In the genomic region with DNA sequence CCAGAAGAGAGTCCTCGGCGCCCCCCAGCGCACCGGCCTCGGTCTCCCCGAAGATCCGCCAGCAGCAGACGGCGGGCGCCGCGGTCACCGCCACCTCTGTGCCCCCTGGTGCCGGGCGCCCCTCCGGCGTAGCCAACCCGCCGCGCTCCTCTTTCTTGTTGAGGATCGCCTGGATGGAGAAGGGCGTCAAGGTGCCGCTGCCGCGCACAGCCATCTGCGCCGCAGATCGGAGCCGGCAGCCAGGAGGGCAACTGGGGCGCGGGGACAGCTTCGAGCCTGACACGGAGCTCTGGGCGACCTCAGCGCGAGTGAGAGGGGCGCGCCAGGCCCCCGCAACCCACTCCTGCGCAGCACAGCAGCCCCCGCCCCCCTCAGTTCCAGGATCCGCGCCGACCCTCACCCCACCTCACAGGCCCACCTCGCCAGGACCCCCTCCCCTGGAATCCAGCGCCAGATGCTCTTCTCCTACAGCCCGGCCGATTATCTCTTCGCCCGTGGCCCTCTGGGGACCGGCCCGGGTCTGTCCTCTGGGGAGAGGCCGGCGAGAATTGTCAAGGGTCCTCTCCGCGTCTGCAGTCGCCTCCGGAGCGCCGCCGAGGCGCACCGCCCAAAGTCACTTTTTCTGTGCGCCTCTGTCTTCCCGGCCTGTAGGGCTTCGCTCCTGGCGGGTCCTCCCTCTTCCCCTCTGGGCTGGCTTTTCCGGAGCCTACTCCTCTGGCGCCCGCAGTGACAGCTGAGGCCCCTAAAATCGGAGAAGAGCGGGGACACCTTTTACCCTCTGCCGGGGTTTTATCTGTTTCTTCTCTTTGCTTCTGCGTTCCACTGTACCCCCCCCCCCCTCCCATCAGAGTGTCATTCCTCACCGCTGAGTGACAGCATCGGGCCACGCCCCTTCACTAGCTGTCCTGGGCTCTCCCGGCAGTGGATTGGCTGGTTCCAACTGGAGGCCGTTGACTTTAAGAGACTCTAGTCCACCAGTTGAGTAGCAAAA, we compare ENCODE assay signal across 8 mouse cellular contexts. TPM values are rescaled to one million over a fixed set of nuclear protein-coding genes. Genes with fewer than 3 reads are reported as not detected.
DNase-seq lines count a peak whose midpoint lies in the region; ATAC-seq lines count a peak whose summit lies in the region.

A gene (minus strand): TSS at position 771 of the 991 bp plus-strand sequence.

- DNase-seq in adrenal gland, postnatal 25 days, result peak; percentile 16
- no peak for DNase-seq in adrenal gland, adult 8-10 months
- peak; percentile 87 for DNase-seq in ES-CJ7 (ENCODE audit: low read depth, low spot score)
- DNase-seq in midbrain, embryonic 10.5 days (ENCODE audit: low spot score), result peak; percentile 82
- no peak for DNase-seq in layer of hippocampus, adult 9-11 months
- no peak for DNase-seq in left cerebral cortex, adult 9 months (ENCODE audit: low spot score in 2 of 2)
- DNase-seq in cerebellum, adult 11-12 months, result no peak

- H3K4me2 ChIP-seq in forebrain, embryonic 15.5 days (replicated peaks), result peak within 1 kb of the TSS; percentile 52

- H3K27me3 ChIP-seq in forebrain, embryonic 15.5 days, result peaks cover 86% of the 10 kb centered on the region
- H3K27me3 ChIP-seq in midbrain, embryonic 10.5 days (ENCODE audit: low read depth, poor library complexity, severe bottlenecking), result peaks cover 99% of the 10 kb centered on the region

- H3K9me3 ChIP-seq in forebrain, embryonic 15.5 days, result no peaks in the 10 kb centered on the region
- H3K9me3 ChIP-seq in midbrain, embryonic 10.5 days (replicated peaks), result no peaks in the 10 kb centered on the region

- peak within 1 kb of the TSS; percentile 36 for H3K4me3 ChIP-seq in forebrain, embryonic 15.5 days
- peak within 1 kb of the TSS; percentile 56 for H3K4me3 ChIP-seq in midbrain, embryonic 10.5 days

- H3K9ac ChIP-seq in forebrain, embryonic 15.5 days (replicated peaks), result no peak within 1 kb of the TSS

- peaks cover 41% of the 10 kb centered on the region for H3K4me1 ChIP-seq in forebrain, embryonic 15.5 days
- peaks cover 55% of the 10 kb centered on the region for H3K4me1 ChIP-seq in midbrain, embryonic 10.5 days

- ATAC-seq in forebrain, embryonic 15.5 days (replicated peaks), result peak; percentile 31

- WGBS in forebrain, embryonic 15.5 days, result under 1% methylated on average over 73 of the region's 79 CpGs
- WGBS in midbrain, embryonic 10.5 days, result under 1% methylated on average over 71 of the region's 79 CpGs

- no peaks in the 10 kb centered on the region for H3K36me3 ChIP-seq in forebrain, embryonic 15.5 days
- no peaks in the 10 kb centered on the region for H3K36me3 ChIP-seq in midbrain, embryonic 10.5 days

- no peak within 1 kb of the TSS for H3K27ac ChIP-seq in forebrain, embryonic 15.5 days (replicated peaks)
- H3K27ac ChIP-seq in midbrain, embryonic 10.5 days (replicated peaks), result no peak within 1 kb of the TSS

RNA-seq across cellular contexts. Expression of the gene that starts here (rescaled TPM):
- not detected in 2 replicates for total RNA-seq in adrenal gland, postnatal 25 days (2021)
- total RNA-seq in adrenal gland, adult 8-10 months (2022), result not detected
- polyA plus RNA-seq in forebrain, embryonic 15.5 days (2015; fragmentation: Nextera tagmentation; extraction: Ambion mirVana), result not detected in 2 replicates
- polyA plus RNA-seq in midbrain, embryonic 10.5 days (2016; fragmentation: Nextera tagmentation; extraction: Ambion mirVana), result 0.17 and 0.40 TPM in 2 replicates

Comparison
In these comparisons a context has a peak if more than half of its experiments do, and no peak if none do; other contexts are left out.
1. Peak in DNase-seq in adrenal gland, postnatal 25 days; RNA of the gene not detected or under 1 TPM.
2. Peak in ATAC-seq, H3K4me3 ChIP-seq and H3K4me2 ChIP-seq in forebrain, embryonic 15.5 days; RNA of the gene not detected or under 1 TPM.
3. Peak in DNase-seq and H3K4me3 ChIP-seq in midbrain, embryonic 10.5 days; RNA of the gene not detected or under 1 TPM.